Mouse (Mus musculus) myocyte (in vitro differentiated cells): ENCODE measurements around the gene Arhgef26.

Source experiments
- MYOD1 ChIP-seq, 3 experiments: IDR thresholded peaks; one replicate each; pipeline ENCODE4 v1.6.1; 2011; ENCODE audit warnings: control low read depth in 2 of 3, low read depth in 2 of 3, mild to moderate bottlenecking in 2 of 3, moderate library complexity in 1 of 3; ENCODE audit not compliant: insufficient read length in 2 of 3, control insufficient read depth in 1 of 3
- POLR2A ChIP-seq: IDR thresholded peaks from one replicate; pipeline ENCODE4 v1.6.1; 2011; ENCODE audit warnings: low read depth, mild to moderate bottlenecking, control low read depth, moderate library complexity; ENCODE audit not compliant: insufficient read length
- POLR2AphosphoS2 ChIP-seq: IDR thresholded peaks from one replicate; pipeline ENCODE4 v1.6.1; 2011; ENCODE audit warnings: low read depth, control low read depth; ENCODE audit not compliant: insufficient read length
- SRF ChIP-seq: IDR thresholded peaks from one replicate; pipeline ENCODE4 v1.6.1; 2011; ENCODE audit warnings: low read depth; ENCODE audit not compliant: control insufficient read depth, insufficient read length
- TCF12 ChIP-seq: IDR thresholded peaks from one replicate; pipeline ENCODE4 v1.6.1; 2011; ENCODE audit warnings: mild to moderate bottlenecking, control low read depth; ENCODE audit not compliant: poor library complexity, insufficient read depth, severe bottlenecking
- TCF3 ChIP-seq: IDR thresholded peaks from one replicate; pipeline ENCODE4 v1.6.1; 2011; ENCODE audit warnings: low read depth, control low read depth; ENCODE audit not compliant: insufficient read length
- USF1 ChIP-seq: IDR thresholded peaks from one replicate; pipeline ENCODE4 v1.6.1; 2011; ENCODE audit warnings: low read depth, mild to moderate bottlenecking, control low read depth, moderate library complexity

DNA sequence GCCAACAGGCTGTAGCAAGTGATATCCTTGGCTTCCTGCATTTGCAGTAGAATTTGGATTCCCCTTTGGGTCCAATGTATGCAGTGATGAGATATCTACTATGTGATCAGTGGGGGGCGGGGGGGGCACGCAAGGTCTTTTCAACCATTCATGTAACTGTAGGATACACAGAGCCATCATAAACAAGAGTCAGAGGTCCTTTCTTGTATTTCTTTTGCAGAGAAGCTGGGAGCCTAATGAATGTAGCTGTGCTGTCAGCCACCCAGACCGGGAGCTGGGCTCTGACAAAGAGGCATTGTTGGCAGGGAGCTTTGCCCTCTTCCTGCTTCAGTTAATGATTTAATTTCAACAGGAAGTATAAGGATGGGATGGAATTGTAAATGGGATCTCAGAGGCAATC is 116.0 kb downstream of the Arhgef26 start:
- TF ChIP-seq POLR2AphosphoS2 = no peak
- TF ChIP-seq POLR2A = no peak
- TF ChIP-seq USF1 = no peak
- no peak for TF ChIP-seq TCF12
- no peak for TF ChIP-seq TCF3
- TF ChIP-seq SRF = no peak
- no peak for TF ChIP-seq MYOD1 (IDR thresholded peaks at IDR 0.05; ENCODE audit: control insufficient read depth in 1 of 3, insufficient read length in 2 of 3, low read depth in 2 of 3)
